In genomic region chr5:147620178-147620577, GRCm38 (mm10) we compare ENCODE assay signal across 11 mouse cellular contexts.
DNase-seq lines count a peak whose midpoint lies in the region; ATAC-seq and TF ChIP-seq lines count a peak whose summit lies in the region.
"Had no signal": no experiment of that assay in that cellular context is flagged by ENCODE, and none has a peak within 500 bp of the region (broad histone marks: within the 10 kb centered on the region; RNA-seq: fewer than 3 reads in every experiment).

No protein-coding gene starts in this region.

- peak overlapping the region; percentile 45 for H3K27ac ChIP-seq in heart, adult 2 months
- peak overlapping the region; percentile 55 for H3K27ac ChIP-seq in heart, embryonic 15.5 days
- no peak overlapping the region for H3K27ac ChIP-seq in left cerebral cortex, adult 2 months

- intact Hi-C loops in heart, adult 2 months (cut with DNase I): no loop called here
- intact Hi-C loops in heart, postnatal 25 days (cut with DNase I): no loop called here
- intact Hi-C loops in left cerebral cortex, adult 2 months (cut with DNase I): no loop called here

- WGBS in heart, adult 2 months: 10% methylated on average over 2 of the region's 2 CpGs
- WGBS in heart, embryonic 15.5 days: 4% methylated on average over 2 of the region's 2 CpGs

- H3K4me1 ChIP-seq in heart, adult 2 months (ENCODE audit: control insufficient read depth, insufficient read depth, low read length): peaks cover 15% of the 10 kb centered on the region
- peaks cover 14% of the 10 kb centered on the region for H3K4me1 ChIP-seq in heart, embryonic 15.5 days (replicated peaks)

- no peak overlapping the region for H3K4me3 ChIP-seq in heart, adult 2 months
- H3K4me3 ChIP-seq in heart, embryonic 15.5 days: 0 out of 2 replicates have a peak overlapping the region, but pooled peaks have one; percentile 8
- H3K4me3 ChIP-seq in left cerebral cortex, adult 2 months: no peak overlapping the region

- ATAC-seq in heart, embryonic 15.5 days (replicated peaks; ENCODE audit: insufficient number of reproducible peaks, insufficient read depth, low FRiP score, low read depth): peak; percentile 49

- H3K4me2 ChIP-seq in heart, embryonic 15.5 days: peak overlapping the region; percentile 27

- H3K79me2 ChIP-seq in heart, adult 2 months (replicated peaks; ENCODE audit: control insufficient read depth, insufficient read depth, low read length): no peaks in the 10 kb centered on the region

- DNase-seq in heart, adult 2 months: no peak
- no peak for DNase-seq in heart, postnatal 25 days (ENCODE audit: low spot score)
- DNase-seq in Muller cell, postnatal 12 days (ENCODE audit: inconsistent ontology term): peak; percentile 77
- DNase-seq in lung, postnatal 14 days: peak; percentile 43
- DNase-seq in liver (no peak), adipocyte (ENCODE audit: low spot score) (no peak)
- no peak for DNase-seq in left cerebral cortex, adult 2 months (ENCODE audit: extremely low spot score in 1 of 2, low spot score in 2 of 2)
- DNase-seq: adrenal gland, adult 2 months; right cerebral cortex, postnatal 25 days; thymus, postnatal 14 days had no signal

- TF ChIP-seq EP300 in heart, adult 2 months (IDR thresholded peaks at IDR 0.05; ENCODE audit: insufficient read depth, low read depth, low read length): no peak

- TF ChIP-seq CTCF in heart, adult 2 months (IDR thresholded peaks at IDR 0.05): no peak
- TF ChIP-seq CTCF in left cerebral cortex, adult 2 months (IDR thresholded peaks at IDR 0.05): no peak

- H3K27me3 ChIP-seq in heart, adult 2 months (ENCODE audit: control insufficient read depth, insufficient read depth, low read length): no peaks in the 10 kb centered on the region
- H3K27me3 ChIP-seq in heart, embryonic 15.5 days: no peaks in the 10 kb centered on the region

- H3K9me3 ChIP-seq in heart, embryonic 15.5 days (replicated peaks): no peaks in the 10 kb centered on the region

- no peak overlapping the region for H3K9ac ChIP-seq in heart, adult 2 months (ENCODE audit: low read depth, low read length)
- no peak overlapping the region for H3K9ac ChIP-seq in heart, embryonic 15.5 days

- no peak for TF ChIP-seq POLR2A in heart, adult 2 months (IDR thresholded peaks at IDR 0.05; ENCODE audit: insufficient read depth, low read depth, low read length)

- peaks cover 5% of the 10 kb centered on the region for H3K36me3 ChIP-seq in heart, adult 2 months (ENCODE audit: control insufficient read depth, insufficient read depth, low read length)
- no peaks in the 10 kb centered on the region for H3K36me3 ChIP-seq in heart, embryonic 15.5 days

Comparison
In these comparisons a context has a peak if more than half of its experiments do, and no peak if none do; other contexts are left out.
1. DNase-seq: peak in Muller cell, postnatal 12 days (single experiment) and lung, postnatal 14 days (single experiment); none in heart, adult 2 months (0 of 2), heart, postnatal 25 days (single experiment), liver (single experiment), adipocyte (single experiment) and left cerebral cortex, adult 2 months (0 of 2).